Comparison of ENCODE assay signal across 26 mouse cellular contexts in the genomic region with DNA sequence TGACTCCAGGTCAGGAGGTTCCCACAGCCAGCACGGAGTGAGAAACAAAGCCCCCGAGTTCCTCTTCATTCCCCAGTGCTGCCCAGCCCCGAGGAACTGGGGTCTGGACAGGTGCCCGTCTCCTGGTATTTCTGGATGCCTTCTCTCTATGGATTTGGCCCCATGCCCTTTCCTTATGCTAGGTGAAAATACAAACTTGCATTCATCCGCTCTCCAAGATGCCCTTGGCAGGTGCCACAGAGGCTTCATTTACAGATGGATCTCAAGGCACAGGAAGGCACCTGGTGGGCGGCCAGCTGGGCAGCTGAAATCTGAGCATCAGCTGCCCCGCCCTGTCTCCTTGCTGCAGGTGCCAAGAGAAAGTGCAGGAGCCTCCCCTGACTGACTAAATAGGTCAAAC. TPM values are rescaled to one million over a fixed set of nuclear protein-coding genes. Genes with fewer than 3 reads are reported as not detected.
DNase-seq lines count a peak whose midpoint lies in the region; ATAC-seq and TF ChIP-seq lines count a peak whose summit lies in the region.
"Had no signal": no experiment of that assay in that cellular context is flagged by ENCODE, and none has a peak within 500 bp of the region (broad histone marks: within the 10 kb centered on the region; RNA-seq: fewer than 3 reads in every experiment).

No protein-coding gene starts in this region.

- no peak overlapping the region for H3K4me2 ChIP-seq in hindbrain, postnatal 0 days (ENCODE audit: low read depth, low read length)
- no peak overlapping the region for H3K4me2 ChIP-seq in hindbrain, embryonic 11.5 days (replicated peaks; ENCODE audit: low read depth, low read length)
- H3K4me2 ChIP-seq: embryonic facial prominence, embryonic 13.5 days; heart, embryonic 11.5 days; hindbrain, embryonic 12.5 days; intestine, embryonic 15.5 days; liver, embryonic 13.5 days; lung, embryonic 14.5 days had no signal

- peak overlapping the region; percentile 27; the same call in 1 of the 2 replicates for H3K27ac ChIP-seq in hindbrain, postnatal 0 days
- no peak overlapping the region for H3K27ac ChIP-seq in hindbrain, embryonic 11.5 days (ENCODE audit: low read depth, low read length)
- H3K27ac ChIP-seq in heart, adult 2 months = no peak overlapping the region
- H3K27ac ChIP-seq: embryonic facial prominence, embryonic 13.5 days; intestine, embryonic 15.5 days; layer of hippocampus, adult 2 months; liver, embryonic 13.5 days had no signal

- no peak for ATAC-seq in hindbrain, postnatal 0 days
- ATAC-seq in hindbrain, embryonic 11.5 days (ENCODE audit: low FRiP score) = no peak
- ATAC-seq in megakaryocyte, adult 5-6 weeks (ENCODE audit: poor library complexity, severe bottlenecking) = no peak
- ATAC-seq: forebrain, embryonic 14.5 days; intestine, embryonic 15.5 days had no signal

- no peak for TF ChIP-seq POLR2A in brain, embryonic 14.5 days (IDR thresholded peaks at IDR 0.05; ENCODE audit: borderline replicate concordance, extremely low read depth, insufficient read depth, insufficient read length, poor library complexity, severe bottlenecking)
- no peak for TF ChIP-seq POLR2A in heart, adult 2 months (IDR thresholded peaks at IDR 0.05; ENCODE audit: insufficient read depth, low read depth, low read length)

- peak; percentile 53 for DNase-seq in hindbrain, postnatal 0 days (ENCODE audit: low spot score)
- no peak for DNase-seq in hindbrain, embryonic 11.5 days (ENCODE audit: low spot score)
- DNase-seq in brain, embryonic 14.5 days (ENCODE audit: low read depth) = peak; percentile 65
- DNase-seq in cerebellum, adult 11-12 months = peak; percentile 97
- DNase-seq in cerebellum, postnatal 10 days = peak; percentile 92 to 95
- DNase-seq in heart, adult 2 months = no peak
- DNase-seq in right cerebral cortex, postnatal 4 days = no peak
- DNase-seq: adrenal gland, adult 2 months; B cell, adult 2 months; heart, postnatal 10 days; kidney, adult 9 months; kidney, postnatal 25 days; liver, embryonic 13.5 days; lung, embryonic 14.5 days; thymus, postnatal 14 days had no signal

- no peak overlapping the region for H3K9ac ChIP-seq in hindbrain, postnatal 0 days (replicated peaks; ENCODE audit: low read length)
- H3K9ac ChIP-seq in hindbrain, embryonic 11.5 days (ENCODE audit: low read depth, low read length) = no peak overlapping the region
- no peak overlapping the region for H3K9ac ChIP-seq in heart, adult 2 months (ENCODE audit: low read depth, low read length)
- H3K9ac ChIP-seq: embryonic facial prominence, embryonic 13.5 days; hindbrain, embryonic 12.5 days; intestine, embryonic 15.5 days; liver, embryonic 13.5 days; lung, embryonic 14.5 days had no signal

- no peaks in the 10 kb centered on the region for H3K27me3 ChIP-seq in hindbrain, postnatal 0 days (ENCODE audit: insufficient read depth, low read length)
- no peaks in the 10 kb centered on the region for H3K27me3 ChIP-seq in hindbrain, embryonic 11.5 days (ENCODE audit: control insufficient read depth, insufficient read depth, low read length)
- H3K27me3 ChIP-seq in heart, adult 2 months (ENCODE audit: control insufficient read depth, insufficient read depth, low read length) = no peaks in the 10 kb centered on the region
- H3K27me3 ChIP-seq: embryonic facial prominence, embryonic 13.5 days; intestine, embryonic 15.5 days; liver, embryonic 13.5 days had no signal

- H3K9me3 ChIP-seq in hindbrain, postnatal 0 days (ENCODE audit: low read length) = 0 out of 2 replicates have a peak, but pooled peaks cover 2% of the 10 kb centered on the region
- no peaks in the 10 kb centered on the region for H3K9me3 ChIP-seq in hindbrain, embryonic 11.5 days (ENCODE audit: control insufficient read depth, low read length)
- H3K9me3 ChIP-seq: hindbrain, embryonic 12.5 days; intestine, embryonic 15.5 days had no signal

- intact Hi-C loops in heart, adult 2 months (cut with DNase I) = no loop called here

- no peaks in the 10 kb centered on the region for H3K79me2 ChIP-seq in heart, adult 2 months (replicated peaks; ENCODE audit: control insufficient read depth, insufficient read depth, low read length)

- WGBS in hindbrain, postnatal 0 days = 43% methylated on average over 7 of the region's 7 CpGs
- WGBS in hindbrain, embryonic 11.5 days = 80% methylated on average over 7 of the region's 7 CpGs
- 64% methylated on average over 7 of the region's 7 CpGs for WGBS in heart, adult 2 months

- TF ChIP-seq EP300 in heart, adult 2 months (IDR thresholded peaks at IDR 0.05; ENCODE audit: insufficient read depth, low read depth, low read length) = no peak

- no peaks in the 10 kb centered on the region for H3K36me3 ChIP-seq in hindbrain, postnatal 0 days (ENCODE audit: insufficient read depth, low read length)
- no peaks in the 10 kb centered on the region for H3K36me3 ChIP-seq in hindbrain, embryonic 11.5 days (ENCODE audit: control insufficient read depth, insufficient read depth, low read length)
- no peaks in the 10 kb centered on the region for H3K36me3 ChIP-seq in heart, adult 2 months (ENCODE audit: control insufficient read depth, insufficient read depth, low read length)
- H3K36me3 ChIP-seq: embryonic facial prominence, embryonic 13.5 days; G1E; hindbrain, embryonic 12.5 days; intestine, embryonic 15.5 days; liver, embryonic 13.5 days had no signal

- H3K4me1 ChIP-seq in hindbrain, postnatal 0 days (ENCODE audit: insufficient read depth, low read length) = peaks cover 7% of the 10 kb centered on the region
- H3K4me1 ChIP-seq in hindbrain, embryonic 11.5 days (replicated peaks; ENCODE audit: control insufficient read depth, insufficient read depth, low read length) = no peaks in the 10 kb centered on the region
- no peaks in the 10 kb centered on the region for H3K4me1 ChIP-seq in heart, adult 2 months (ENCODE audit: control insufficient read depth, insufficient read depth, low read length)
- H3K4me1 ChIP-seq: embryonic facial prominence, embryonic 13.5 days; intestine, embryonic 15.5 days; liver, embryonic 13.5 days had no signal

- no peak for TF ChIP-seq CTCF in hindbrain, postnatal 0 days (IDR thresholded peaks at IDR 0.05; ENCODE audit: low read depth)
- no peak for TF ChIP-seq CTCF in brain, embryonic 14.5 days (IDR thresholded peaks at IDR 0.05; ENCODE audit: borderline replicate concordance, extremely low read depth, insufficient read depth, insufficient read length)
- TF ChIP-seq CTCF in heart, adult 2 months (IDR thresholded peaks at IDR 0.05) = no peak

- no peak overlapping the region for H3K4me3 ChIP-seq in hindbrain, postnatal 0 days (ENCODE audit: low read length)
- H3K4me3 ChIP-seq in hindbrain, embryonic 11.5 days (ENCODE audit: low read depth, low read length) = no peak overlapping the region
- H3K4me3 ChIP-seq in heart, adult 2 months = no peak overlapping the region
- H3K4me3 ChIP-seq: embryonic facial prominence, embryonic 13.5 days; hindbrain, embryonic 12.5 days; intestine, embryonic 15.5 days; layer of hippocampus, adult 2 months; liver, embryonic 13.5 days had no signal

RNA-seq across cellular contexts. Expression of gene Igsf21, which starts 23.9 kb away (rescaled TPM):
- 175 and 176 TPM in 2 replicates for total RNA-seq in hindbrain, postnatal 0 days (2014; rRNA removed)
- 125 and 127 TPM in 2 replicates for polyA plus RNA-seq in hindbrain, postnatal 0 days (2015; fragmentation: Nextera tagmentation; extraction: Ambion mirVana)
- 8.1 and 9.4 TPM in 2 replicates for polyA plus RNA-seq in hindbrain, embryonic 11.5 days (2014; fragmentation: Nextera tagmentation; extraction: Ambion mirVana)
- 16.1 and 36.1 TPM in 2 replicates for polyA plus RNA-seq in brain, embryonic 14.5 days (2012; rRNA removed)
- under 1 TPM; 0.14 to 0.16 TPM for total RNA-seq in heart, adult 2 months (2021)
- polyA plus RNA-seq in heart, adult 2 months (2012; rRNA removed) = 0.32 and 0.76 TPM in 2 replicates
- total RNA-seq in megakaryocyte, adult 5-6 weeks (2015) = not detected in 2 replicates
- not detected in 2 replicates for total RNA-seq in megakaryocyte, adult 5-6 weeks (2017)
- total RNA-seq: CH12.LX; G1E; granulocyte monocyte progenitor cell, adult 5-6 weeks; megakaryocyte-erythroid progenitor cell, adult 5-6 weeks had no signal
- polyA plus RNA-seq: G1E; lung, embryonic 14.5 days had no signal

Comparison
In these comparisons a context has a peak if more than half of its experiments do, and no peak if none do; other contexts are left out.
1. DNase-seq: peak in hindbrain, postnatal 0 days (single experiment), brain, embryonic 14.5 days (single experiment), cerebellum, adult 11-12 months (single experiment) and cerebellum, postnatal 10 days (2 of 2); none in hindbrain, embryonic 11.5 days (single experiment), heart, adult 2 months (0 of 2) and right cerebral cortex, postnatal 4 days (single experiment).